Mouse (Mus musculus) subcutaneous adipose tissue, adult 2 months (tissue): Measurements from ENCODE around the gene E4f1. TPM values are rescaled to one million over a fixed set of nuclear protein-coding genes. Genes with fewer than 3 reads are reported as not detected.

Experiments used
- polyA plus RNA-seq: library from polyadenylated mRNA; depleted of rRNA; stranded (reverse); fragments of >200 nt; gene quantifications from 2 replicates; pipeline ENCODE4 v1.2.3, GENCODE M21; 2012; ENCODE audit warnings: low replicate concordance; rRNA removed

Gene E4f1
- polyA plus RNA-seq = 74.7 and 92.1 TPM in 2 replicates

DNA sequence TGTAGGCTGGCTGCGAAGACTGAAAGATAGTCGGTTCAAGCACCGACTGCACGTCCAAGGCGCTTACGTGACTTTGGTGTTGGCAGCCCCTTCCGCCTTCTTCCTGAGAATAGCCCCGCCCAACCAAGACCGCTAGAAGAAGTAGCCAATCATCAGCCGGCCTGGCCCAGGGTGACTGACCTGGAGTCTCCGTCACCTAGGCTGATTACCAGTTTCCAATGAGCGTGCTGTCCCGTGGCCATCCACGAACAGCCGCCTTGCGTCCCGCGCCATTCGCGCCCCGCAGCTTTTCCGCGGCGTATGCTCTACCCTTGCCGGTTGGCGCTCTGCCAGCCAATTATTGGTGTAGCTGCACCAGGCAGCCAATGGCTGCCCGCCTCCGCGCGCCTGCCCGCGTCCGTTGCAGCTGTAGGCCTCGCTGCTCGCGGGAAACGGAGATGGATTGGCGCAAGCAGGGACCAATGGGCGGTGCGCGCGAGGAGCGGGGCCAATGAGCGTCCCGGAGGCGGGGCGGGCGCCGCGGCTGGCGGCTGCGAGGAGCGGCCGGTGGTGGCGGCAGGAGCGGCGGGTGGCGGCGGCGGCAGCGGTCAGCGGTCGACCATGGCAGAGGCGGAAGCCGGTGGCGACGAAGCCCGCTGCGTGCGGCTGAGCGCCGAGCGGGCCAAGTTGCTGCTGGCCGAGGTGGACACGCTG lies at the start of gene E4f1, which contains the start of gene Pgp:
Gene E4f1, minus strand, starts transcription at position 404 of the 693 bp plus-strand sequence.
Gene Pgp, plus strand, starts transcription at position 483 of the 693 bp plus-strand sequence.

DNA sequence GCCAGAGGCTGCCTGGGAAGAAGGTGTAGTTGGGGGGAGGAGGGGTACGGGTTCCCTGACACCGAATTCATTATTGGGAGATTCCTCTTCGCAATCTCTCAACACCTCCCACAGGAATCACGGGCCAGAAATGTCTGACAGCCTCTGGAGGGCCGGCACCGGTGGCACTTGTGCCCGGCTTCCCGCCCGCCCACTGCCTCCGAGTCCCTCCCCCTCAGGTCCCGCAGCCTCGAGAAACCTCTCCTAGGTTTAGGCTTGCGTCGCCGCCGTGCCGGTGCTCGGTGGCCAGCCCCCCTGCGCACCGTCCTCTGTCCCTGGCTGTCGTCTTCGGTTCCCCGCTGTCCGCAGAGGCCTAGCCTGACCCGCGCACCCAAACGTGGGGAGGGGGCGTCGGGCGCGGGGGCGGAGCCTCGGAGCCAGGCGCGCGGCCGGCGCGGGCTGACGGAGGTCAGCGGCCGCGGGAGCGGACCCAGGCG lies 18.1 kb upstream of the E4f1 start, which contains the start of gene Caskin1:
Gene Caskin1, plus strand, starts transcription at position 416 of the 476 bp plus-strand sequence.

DNA sequence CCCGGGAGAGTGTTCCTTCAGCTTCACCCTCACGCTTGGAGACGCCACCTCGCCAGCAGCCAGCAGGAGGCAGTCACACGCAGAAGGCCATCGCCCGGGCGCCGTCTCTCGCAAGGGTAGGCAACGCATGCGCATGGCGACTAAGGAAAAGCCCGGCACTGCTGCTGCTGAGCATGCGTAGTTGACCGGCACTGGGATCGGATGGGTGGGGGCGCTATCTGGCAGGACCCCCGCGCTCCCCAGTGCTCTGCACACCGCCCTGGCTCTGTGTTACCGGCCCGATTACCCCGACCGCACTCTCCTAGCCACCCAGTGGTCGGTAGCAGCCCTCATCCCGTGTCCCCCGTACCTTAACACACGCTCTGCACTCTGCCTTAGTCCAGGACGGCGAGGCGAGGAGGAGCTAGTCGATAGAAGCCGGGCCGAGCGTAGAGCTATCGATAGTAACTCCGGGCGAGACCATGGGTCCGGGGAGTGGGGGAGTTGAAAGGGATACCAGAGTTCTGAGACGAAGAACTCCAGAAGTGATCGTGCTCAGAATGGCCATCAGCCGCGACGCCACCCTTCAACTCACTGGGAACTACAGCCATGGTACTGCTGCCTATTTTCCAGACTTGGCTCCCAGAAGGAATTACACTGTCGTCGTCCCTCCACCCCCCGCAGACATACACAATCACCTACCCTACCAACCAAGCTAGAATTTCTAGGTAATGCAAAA lies 8.7 kb upstream of the E4f1 start, which contains the start of gene Mlst8:
Gene Mlst8, minus strand, starts transcription at position 416 of the 718 bp plus-strand sequence.

DNA sequence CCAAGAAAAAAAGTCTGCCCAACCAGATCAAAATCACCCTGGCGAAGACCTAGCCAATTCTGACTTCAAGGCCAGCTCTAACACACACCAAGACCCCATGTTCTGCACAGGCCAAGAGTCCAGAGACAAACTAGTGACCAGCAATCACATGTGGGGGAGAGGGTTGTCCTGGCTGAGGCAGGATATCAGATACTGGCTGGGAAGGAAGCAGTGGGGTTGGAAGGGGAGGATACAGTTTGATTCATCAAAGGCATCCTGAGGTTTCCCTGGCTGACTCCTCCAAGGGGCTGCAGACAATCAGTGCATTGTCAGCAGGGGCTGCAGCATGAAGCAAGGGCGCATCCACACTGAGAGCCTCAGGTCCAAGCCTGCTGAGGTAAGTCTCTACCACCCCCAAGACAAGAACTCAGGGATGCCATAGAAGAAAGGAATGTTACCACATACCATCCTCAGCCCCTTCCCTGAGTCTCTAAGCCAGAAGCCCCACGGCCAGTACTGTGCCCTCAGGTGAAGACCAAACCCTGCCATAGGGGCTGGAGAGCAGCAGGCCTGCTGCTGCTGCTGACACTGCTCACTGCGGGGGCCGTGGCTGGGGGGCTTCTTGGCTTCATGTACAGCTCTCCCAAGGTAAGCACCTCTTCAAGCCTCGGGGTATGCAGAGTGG lies 3.6 kb upstream of the E4f1 start, which contains the start of gene Bricd5:
Gene Bricd5, plus strand, starts transcription at position 273 of the 664 bp plus-strand sequence.

DNA sequence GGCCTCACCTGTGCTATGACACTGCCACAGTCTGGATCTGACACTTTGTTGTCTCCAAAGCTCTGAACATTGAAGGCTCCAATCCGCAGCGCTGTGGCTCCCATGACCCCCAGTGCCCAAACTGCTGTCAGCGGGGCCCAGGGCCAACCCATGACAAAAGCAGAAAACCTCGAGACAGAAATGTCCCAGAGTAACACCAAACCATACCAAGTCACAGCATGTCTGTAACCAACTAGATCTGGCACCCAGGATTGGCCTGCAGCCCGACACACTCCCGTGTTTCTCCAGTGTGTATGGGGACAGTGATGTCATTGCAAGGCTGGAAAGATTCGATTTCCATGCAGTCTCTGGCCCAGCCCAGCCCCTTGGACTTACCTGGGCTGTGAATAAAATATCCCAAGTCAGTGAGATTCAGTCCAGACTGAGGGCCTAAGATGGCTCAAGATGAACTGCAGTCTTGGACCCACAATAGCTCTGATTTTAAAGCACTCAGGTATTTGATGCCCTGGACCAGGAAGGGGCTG lies 27.4 kb downstream of the E4f1 start, which contains the start of gene Dnase1l2:
Gene Dnase1l2, minus strand, starts transcription at position 474 of the 524 bp plus-strand sequence.

DNA sequence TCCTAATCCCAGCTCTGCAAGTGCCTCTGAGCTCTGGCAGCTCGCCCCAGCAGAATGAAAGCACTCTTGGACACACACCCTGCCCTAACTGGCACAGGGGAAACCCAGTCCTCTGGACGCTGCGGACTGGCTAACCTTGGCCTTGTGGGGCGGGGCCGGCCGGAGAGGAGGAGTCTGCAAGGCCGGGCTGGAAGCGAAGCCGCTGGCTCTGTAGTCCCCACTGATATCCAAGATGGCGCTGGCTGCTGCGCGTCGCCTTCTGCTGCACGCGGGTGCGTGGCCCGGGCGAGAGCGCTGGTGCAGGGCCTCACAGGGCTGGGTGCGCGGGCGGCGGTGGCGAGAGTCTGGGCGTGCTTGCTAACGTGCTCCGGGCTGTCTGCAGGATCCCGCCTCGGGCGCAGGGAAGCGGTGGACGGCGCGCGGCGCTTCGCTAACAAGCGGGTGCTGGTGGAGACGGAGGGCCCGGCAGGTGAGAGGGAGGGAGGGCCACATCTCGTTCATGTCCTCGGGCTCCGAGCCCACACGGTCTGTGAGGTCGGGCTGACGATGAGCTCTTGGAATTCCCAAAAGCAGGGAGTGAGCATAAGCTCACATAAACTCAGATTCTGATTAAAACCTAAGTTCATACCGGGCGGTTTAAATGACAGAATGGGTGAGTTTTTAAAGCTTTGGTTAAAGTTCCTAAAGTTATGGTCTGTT lies 43.5 kb downstream of the E4f1 start, which contains the start of gene Eci1:
Gene Eci1, plus strand, starts transcription at position 171 of the 699 bp plus-strand sequence.

DNA sequence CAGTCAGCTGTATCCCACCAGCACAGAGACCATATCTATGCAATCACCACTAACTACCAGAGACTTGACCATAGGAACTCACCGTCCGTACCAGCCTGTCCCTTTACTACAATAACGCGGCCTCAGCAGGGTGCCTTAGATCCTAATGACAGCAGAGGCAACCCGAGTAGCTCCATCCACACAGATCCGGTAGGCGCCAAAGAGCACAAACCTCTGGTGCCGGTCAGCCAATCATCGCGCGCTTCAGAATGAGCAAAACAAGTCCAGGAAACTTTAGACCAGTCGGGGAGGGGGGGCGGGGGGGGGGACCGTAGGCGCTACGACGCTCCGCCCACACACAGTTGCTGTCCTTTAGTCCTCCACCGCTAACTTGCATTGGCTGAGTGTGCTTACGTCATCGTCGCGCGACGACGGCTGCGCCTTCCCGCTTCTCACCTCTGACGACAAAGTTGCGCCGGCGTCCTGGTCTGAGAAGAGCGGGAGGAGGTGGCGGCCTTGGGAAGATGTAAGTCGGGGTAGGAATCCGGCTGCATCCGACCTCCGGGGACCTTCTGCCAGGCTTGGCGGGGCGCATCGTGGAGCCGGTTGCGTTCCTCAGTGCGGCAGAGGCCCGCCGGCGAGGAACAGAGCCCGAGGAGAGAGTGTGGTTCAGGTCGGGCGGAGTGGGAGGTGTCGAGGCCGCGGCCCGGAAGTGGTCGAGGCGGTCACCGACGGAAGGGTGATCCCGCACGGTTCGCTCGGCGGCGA lies 55.7 kb downstream of the E4f1 start, which contains the start of gene Rnps1:
Gene Rnps1, plus strand, starts transcription at position 336 of the 747 bp plus-strand sequence.

Other genes starting within 250 kb of the E4f1 start
- gene Tedc2, start 249.5 kb downstream of the E4f1 start, polyA plus RNA-seq = 8.0 and 12.3 TPM in 2 replicates
- 1.4 and 8.8 TPM in 2 replicates for gene Ccnf, start 218.8 kb downstream of the E4f1 start, polyA plus RNA-seq
- gene Abca17, start 119.2 kb downstream of the E4f1 start, polyA plus RNA-seq = 0.05 TPM in 1 of 2 replicates, not detected in the other
- 39.5 and 58.9 TPM in 2 replicates for gene Abca3, start 118.4 kb downstream of the E4f1 start, polyA plus RNA-seq
- 66.9 and 162 TPM in 2 replicates for gene Rnps1, start 55.7 kb downstream of the E4f1 start, polyA plus RNA-seq
- gene Eci1, start 43.7 kb downstream of the E4f1 start, polyA plus RNA-seq = 161 and 217 TPM in 2 replicates
- 6.2 and 11.7 TPM in 2 replicates for gene Dnase1l2, start 27.2 kb downstream of the E4f1 start, polyA plus RNA-seq
- 39.2 and 51.2 TPM in 2 replicates for gene Pgp, start 79 bp upstream of the E4f1 start, polyA plus RNA-seq
- 0.13 and 0.39 TPM in 2 replicates for gene Bricd5, start 3.6 kb upstream of the E4f1 start, polyA plus RNA-seq
- 38.1 and 67.3 TPM in 2 replicates for gene Mlst8, start 8.8 kb upstream of the E4f1 start, polyA plus RNA-seq
- gene Caskin1, start 18.3 kb upstream of the E4f1 start, polyA plus RNA-seq = 0.37 and 3.5 TPM in 2 replicates
- gene Traf7, start 57.6 kb upstream of the E4f1 start, polyA plus RNA-seq = 182 and 282 TPM in 2 replicates
- 0.34 and 0.81 TPM in 2 replicates for gene Rab26, start 63.9 kb upstream of the E4f1 start, polyA plus RNA-seq
- gene Pkd1, start 79.5 kb upstream of the E4f1 start, polyA plus RNA-seq = 82.6 and 139 TPM in 2 replicates
- 180 and 186 TPM in 2 replicates for gene Tsc2, start 162.3 kb upstream of the E4f1 start, polyA plus RNA-seq
- gene Nthl1, start 162.4 kb upstream of the E4f1 start, polyA plus RNA-seq = 21.7 and 22.7 TPM in 2 replicates
- gene Slc9a3r2, start 180.0 kb upstream of the E4f1 start, polyA plus RNA-seq = 159 and 182 TPM in 2 replicates
- gene Npw, start 188.1 kb upstream of the E4f1 start, polyA plus RNA-seq = 0.75 and 0.93 TPM in 2 replicates
- 59.9 and 96.8 TPM in 2 replicates for gene Zfp598, start 199.4 kb upstream of the E4f1 start, polyA plus RNA-seq
- 0.24 and 0.55 TPM in 2 replicates for gene Syngr3, start 219.6 kb upstream of the E4f1 start, polyA plus RNA-seq
- gene Gfer, start 225.8 kb upstream of the E4f1 start, polyA plus RNA-seq = 32.2 and 33.0 TPM in 2 replicates
- gene Noxo1, start 225.9 kb upstream of the E4f1 start, polyA plus RNA-seq = 7.8 and 11.2 TPM in 2 replicates
- gene Tbl3, start 237.3 kb upstream of the E4f1 start, polyA plus RNA-seq = 62.3 and 93.0 TPM in 2 replicates
- 0.13 and 0.19 TPM in 2 replicates for gene Rnf151, start 247.8 kb upstream of the E4f1 start, polyA plus RNA-seq
- gene Rps2, start 247.8 kb upstream of the E4f1 start, polyA plus RNA-seq = 1,499 and 4,382 TPM in 2 replicates